Mouse (Mus musculus) heart, postnatal 25 days (tissue): ENCODE results near the gene Ftl1. TPM values are rescaled to one million over a fixed set of nuclear protein-coding genes. Genes with fewer than 3 reads are reported as not detected.
"Not testable (repeated sequence)": the region's sequence is repeated elsewhere in the genome, so short reads cannot be mapped to it uniquely, and the experiment has no call there.

ENCODE experiments used
- DNase-seq: peaks from one replicate; pipeline ENCODE4 v3.0.0; 2022; ENCODE audit warnings: low spot score
- intact Hi-C: fragments of 180-260 bp; cut with DNase I; formaldehyde crosslinking; loops from one replicate; pipeline ENCODE4 v1.15.1; 2025
- total RNA-seq, 2 experiments: library from RNA; stranded (reverse); gene quantifications; 2 replicates each; pipeline ENCODE4 v1.2.3; 2021

The Ftl1 gene
- 100 to 1,000 TPM; 210 to 232 TPM for total RNA-seq

- intact Hi-C loops = not testable (repeated sequence)
- DNase-seq = peak; percentile 97
Observed at GRCm38 (mm10) chr7:45459564-45460140, at the start of gene Ftl1. Ftl1 (minus strand) TSS chr7:45459884.

- intact Hi-C loops = no loop called here
Observed at GRCm38 (mm10) chr7:45509181-45509882, 49.6 kb upstream of the Ftl1 start.

GRCm38 (mm10) chr7:45508561-45508960 lies 48.9 kb upstream of the Ftl1 start:
- intact Hi-C loops = no loop called here

More at GRCm38 (mm10) chr7:45509181-45509882, 49.6 kb upstream of the Ftl1 start:
- no peak for DNase-seq

GRCm38 (mm10) chr7:45507583-45507982 lies 47.9 kb upstream of the Ftl1 start:
- intact Hi-C loops = no loop called here
- DNase-seq = no peak

More at GRCm38 (mm10) chr7:45508561-45508960, 48.9 kb upstream of the Ftl1 start:
- DNase-seq = no peak

GRCm38 (mm10) chr7:45498427-45498826 lies 38.7 kb upstream of the Ftl1 start:
- intact Hi-C loops = no loop called here

GRCm38 (mm10) chr7:45494548-45494947 lies 34.9 kb upstream of the Ftl1 start:
- no peak for DNase-seq
- intact Hi-C loops = no loop called here

More at GRCm38 (mm10) chr7:45498427-45498826, 38.7 kb upstream of the Ftl1 start:
- DNase-seq = no peak

GRCm38 (mm10) chr7:45492951-45493350 lies 33.3 kb upstream of the Ftl1 start:
- no peak for DNase-seq
- intact Hi-C loops = no loop called here

GRCm38 (mm10) chr7:45492225-45492844 lies 32.7 kb upstream of the Ftl1 start:
- intact Hi-C loops = no loop called here
- DNase-seq = no peak

- intact Hi-C loops = no loop called here
- DNase-seq = no peak
Observed at GRCm38 (mm10) chr7:45491264-45491663, 31.6 kb upstream of the Ftl1 start.

GRCm38 (mm10) chr7:45490822-45491221 lies 31.1 kb upstream of the Ftl1 start:
- no peak for DNase-seq
- intact Hi-C loops = no loop called here

- intact Hi-C loops = no loop called here
- no peak for DNase-seq
Observed at GRCm38 (mm10) chr7:45489578-45489977, 29.9 kb upstream of the Ftl1 start.

- DNase-seq = peak; percentile 50
- intact Hi-C loops = no loop called here
Observed at GRCm38 (mm10) chr7:45488293-45489204, 28.9 kb upstream of the Ftl1 start, which contains the start of gene Dhdh. Dhdh (minus strand) TSS chr7:45488805.

GRCm38 (mm10) chr7:45487861-45488292 lies 28.2 kb upstream of the Ftl1 start:
- intact Hi-C loops = no loop called here
- no peak for DNase-seq

GRCm38 (mm10) chr7:45486761-45487415 lies 27.2 kb upstream of the Ftl1 start, which contains the start of gene Gm45808:
Gm45808 (minus strand) TSS chr7:45486811.
- intact Hi-C loops = no loop called here
- no peak for DNase-seq

- intact Hi-C loops = no loop called here
Observed at GRCm38 (mm10) chr7:45486158-45486557, 26.5 kb upstream of the Ftl1 start.

GRCm38 (mm10) chr7:45484985-45485384 lies 25.3 kb upstream of the Ftl1 start:
- DNase-seq, intact Hi-C loops: not testable (repeated sequence)

More at GRCm38 (mm10) chr7:45486158-45486557, 26.5 kb upstream of the Ftl1 start:
- no peak for DNase-seq

GRCm38 (mm10) chr7:45482166-45482565 lies 22.5 kb upstream of the Ftl1 start:
- DNase-seq = no peak
- intact Hi-C loops = no loop called here

- DNase-seq = no peak
- intact Hi-C loops = no loop called here
Observed at GRCm38 (mm10) chr7:45481374-45481927, 21.8 kb upstream of the Ftl1 start, which contains the start of gene Tulp2. Tulp2 (plus strand) TSS chr7:45481877.

GRCm38 (mm10) chr7:45480310-45480709 lies 20.6 kb upstream of the Ftl1 start:
- intact Hi-C loops, DNase-seq: not testable (repeated sequence)
